Mouse (Mus musculus): ENCODE results near the gene Rbm4. TPM values are rescaled to one million over a fixed set of nuclear protein-coding genes. Genes with fewer than 3 reads are reported as not detected.
"Not testable (repeated sequence)": the region's sequence is repeated elsewhere in the genome, so short reads cannot be mapped to it uniquely, and the experiment has no call there.

Gene Rbm4
- polyA plus RNA-seq, 1 experiment: 64.7 TPM

DNA sequence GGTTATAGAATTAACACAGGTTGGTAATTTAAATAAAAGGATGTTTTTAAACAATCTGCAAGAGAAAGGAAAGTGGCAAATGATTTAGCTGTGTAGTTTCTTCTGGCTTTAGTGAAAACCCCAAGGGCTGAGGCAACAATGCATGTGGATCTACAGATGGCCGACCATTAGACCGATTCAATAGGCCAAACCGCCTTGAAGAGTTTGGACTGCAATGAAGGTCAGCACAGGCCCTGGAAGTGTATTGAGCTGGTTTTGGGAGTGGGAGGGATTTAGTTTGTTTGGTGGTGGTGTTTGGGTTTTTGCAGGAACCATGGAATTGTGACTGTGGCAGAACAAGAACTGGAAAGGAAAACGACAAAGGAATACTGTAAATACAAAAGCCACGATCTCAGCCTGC lies 5.4 kb upstream of the Rbm4 start:
- no peak for DNase-seq (ENCODE audit: extremely low spot score in 1 of 2, low spot score in 1 of 2)

DNA sequence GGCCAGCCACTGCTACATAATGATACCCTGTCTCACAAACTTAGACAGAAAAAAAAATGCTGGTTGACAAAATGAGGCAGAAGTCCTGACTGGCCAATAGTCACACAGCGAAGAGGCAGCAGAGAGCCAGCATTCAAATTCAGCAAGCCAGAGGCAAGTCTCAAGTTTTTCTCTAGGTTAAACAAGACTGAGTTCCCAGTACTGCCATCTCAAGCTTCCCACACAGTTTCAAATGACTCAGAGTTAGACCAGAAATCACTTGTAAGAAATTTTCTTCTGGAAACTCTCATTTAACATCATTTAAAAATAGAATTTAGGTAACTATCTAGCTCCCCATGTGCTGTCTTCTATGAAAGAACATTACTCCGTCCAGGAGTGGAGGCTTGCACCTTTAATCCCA lies 4.1 kb upstream of the Rbm4 start:
- DNase-seq (ENCODE audit: extremely low spot score in 1 of 2, low spot score in 1 of 2): peak in 1 of 2 experiments; percentile 54

DNA sequence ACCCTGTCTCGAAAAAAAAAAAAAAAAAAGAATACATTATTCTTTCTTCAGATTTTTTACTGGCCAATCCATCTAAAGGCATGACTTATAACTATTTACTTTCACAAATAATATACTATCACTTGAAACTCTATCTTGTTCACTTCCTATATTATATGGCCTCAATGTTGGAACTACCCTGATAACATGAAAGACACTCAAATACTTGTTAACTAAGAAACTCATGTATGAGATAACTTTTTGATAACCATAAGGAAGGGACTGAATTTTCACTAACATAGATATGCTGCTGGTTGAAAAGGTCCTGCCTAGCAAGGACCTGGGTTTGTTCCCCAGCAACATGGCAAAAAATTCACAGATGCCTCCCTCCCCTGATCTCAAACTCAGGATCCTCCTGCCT lies 2.2 kb upstream of the Rbm4 start:
- DNase-seq (ENCODE audit: extremely low spot score in 1 of 2, low spot score in 1 of 2): no peak

DNA sequence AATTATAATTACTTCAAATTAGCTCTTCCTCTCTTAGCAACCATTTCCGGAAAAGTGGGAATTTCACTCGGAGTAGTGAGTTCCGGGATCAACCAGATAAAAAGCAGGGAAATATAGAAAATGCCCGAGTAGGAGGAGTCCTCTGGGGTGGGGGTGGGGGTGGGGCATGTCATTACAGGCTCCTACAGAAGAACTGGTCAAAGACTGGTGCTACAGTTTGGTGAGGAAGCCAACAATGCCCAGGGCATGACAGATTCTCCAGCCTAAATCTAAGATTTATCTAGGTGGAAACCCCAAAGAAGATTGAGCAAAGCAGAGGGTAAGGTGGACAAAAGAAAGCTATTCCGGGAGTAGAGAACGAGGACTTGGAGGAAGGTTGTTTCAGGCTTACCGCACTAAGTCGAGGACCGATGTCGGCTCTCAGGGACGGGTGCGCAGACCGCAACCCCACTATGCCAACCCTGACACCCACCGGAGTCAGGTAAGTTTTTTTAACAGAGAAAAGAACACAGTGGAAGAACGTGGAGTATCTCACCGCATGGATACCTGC lies 345 bp downstream of the Rbm4 start:
- DNase-seq (ENCODE audit: extremely low spot score in 1 of 2, low spot score in 1 of 2): no peak

DNA sequence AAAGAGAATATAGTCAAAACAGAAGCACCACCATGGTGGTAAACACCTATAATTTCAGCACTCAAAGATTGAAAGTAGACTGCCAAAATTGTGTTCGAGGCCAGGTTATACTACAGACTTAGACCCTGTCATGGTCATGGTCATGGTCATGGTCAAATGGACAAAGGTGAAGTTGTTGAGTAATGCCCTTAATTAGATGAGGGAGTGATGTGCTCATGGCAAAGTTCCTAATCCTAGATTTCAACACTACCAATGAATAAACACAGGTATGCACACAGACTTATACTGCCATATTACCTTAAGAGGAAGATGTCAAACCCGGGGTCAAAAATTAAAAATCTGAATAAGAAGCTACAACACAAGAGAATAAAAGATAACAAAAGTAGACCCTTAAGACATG lies 7.4 kb downstream of the Rbm4 start:
- no peak for DNase-seq (ENCODE audit: extremely low spot score in 1 of 2, low spot score in 1 of 2)

DNA sequence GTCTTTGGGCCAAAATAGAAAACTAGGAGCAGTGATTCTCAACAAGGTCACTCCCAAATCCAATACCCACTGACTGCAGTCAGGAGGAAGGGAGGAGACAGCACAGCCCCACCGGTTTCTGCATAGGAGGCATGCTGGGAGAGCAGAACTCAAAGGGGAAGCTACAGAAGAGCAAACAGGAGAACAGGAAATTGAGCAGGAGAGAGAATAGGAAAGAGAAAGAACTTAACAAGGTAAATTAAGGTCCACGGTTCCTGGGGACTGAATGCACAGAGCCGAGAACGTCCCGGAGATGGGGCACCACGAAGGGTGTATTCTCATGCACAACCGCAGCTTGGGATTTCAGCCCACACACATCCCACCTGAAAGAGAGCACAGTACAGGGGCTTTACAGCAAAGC lies 8.5 kb downstream of the Rbm4 start:
- DNase-seq (ENCODE audit: extremely low spot score in 1 of 2, low spot score in 1 of 2): no peak

DNA sequence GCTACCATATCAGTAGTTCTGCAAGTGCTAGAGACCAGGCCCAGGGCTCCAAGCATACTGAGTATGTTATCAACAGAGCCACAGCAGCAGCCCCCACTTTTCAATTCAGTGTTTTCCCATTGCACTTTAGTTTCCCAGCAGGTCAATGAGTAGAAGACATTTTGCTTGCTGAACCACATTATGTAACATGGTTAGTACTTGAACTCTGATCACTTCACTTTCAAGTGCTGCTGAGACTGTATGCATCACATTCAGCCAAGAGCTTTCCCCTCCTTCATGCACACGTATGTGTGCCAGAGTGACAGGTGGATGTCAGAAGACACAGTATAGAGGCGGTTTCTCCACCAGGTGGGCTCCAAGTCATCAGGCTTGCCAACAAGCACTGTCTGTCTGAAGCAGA lies 10.8 kb downstream of the Rbm4 start:
- DNase-seq (ENCODE audit: extremely low spot score in 1 of 2, low spot score in 1 of 2): no peak

DNA sequence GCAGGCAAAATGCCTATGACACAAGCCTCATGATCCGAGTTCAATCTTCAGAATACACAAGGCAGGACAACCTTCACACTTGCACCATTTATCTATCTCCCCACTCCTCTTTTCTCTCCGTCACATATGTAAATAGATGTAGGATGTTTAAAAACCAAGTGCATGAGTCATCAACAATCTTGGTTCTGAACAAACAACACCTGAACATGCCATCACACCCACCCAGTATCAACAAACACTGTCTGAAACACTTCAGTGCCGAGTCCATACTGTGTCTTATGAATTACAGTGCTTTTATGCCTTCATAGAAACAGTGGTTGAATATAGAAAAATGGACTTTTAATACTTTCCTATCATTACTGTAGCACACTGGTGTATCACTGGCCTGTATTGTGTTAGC lies 20.9 kb downstream of the Rbm4 start:
- no peak for DNase-seq (ENCODE audit: extremely low spot score in 1 of 2, low spot score in 1 of 2)

DNA sequence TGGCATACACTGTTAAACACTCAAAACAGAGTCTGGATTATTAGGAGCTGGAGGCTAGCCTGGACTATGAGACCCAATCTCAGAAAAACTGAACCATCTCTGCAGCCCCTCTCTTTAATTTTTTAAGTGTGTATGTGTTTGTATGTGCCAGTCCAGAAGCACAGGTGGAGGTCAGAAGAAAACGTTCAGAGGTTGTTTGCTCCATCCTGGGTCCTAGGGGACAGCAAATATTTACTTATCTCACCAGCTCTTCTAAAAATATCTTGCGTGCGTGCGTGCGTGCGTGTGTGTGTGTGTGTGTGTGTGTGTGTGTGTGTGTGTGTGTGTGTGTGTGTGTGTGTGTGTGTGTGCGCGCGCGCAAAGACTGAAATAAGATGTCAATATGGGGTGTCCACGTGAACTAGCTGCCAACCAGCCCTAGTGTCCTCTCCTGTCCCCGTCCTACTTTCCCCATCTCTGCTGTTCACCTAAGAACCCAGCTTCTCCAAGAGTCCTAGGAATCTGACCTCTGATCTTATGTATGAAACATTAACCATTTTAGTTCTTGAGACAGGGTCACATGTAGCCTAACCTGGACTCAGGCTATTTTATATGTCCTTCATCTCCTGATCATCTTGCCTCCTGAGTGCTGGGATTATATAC lies 26.1 kb downstream of the Rbm4 start:
- no peak for DNase-seq (ENCODE audit: extremely low spot score in 1 of 2, low spot score in 1 of 2)

DNA sequence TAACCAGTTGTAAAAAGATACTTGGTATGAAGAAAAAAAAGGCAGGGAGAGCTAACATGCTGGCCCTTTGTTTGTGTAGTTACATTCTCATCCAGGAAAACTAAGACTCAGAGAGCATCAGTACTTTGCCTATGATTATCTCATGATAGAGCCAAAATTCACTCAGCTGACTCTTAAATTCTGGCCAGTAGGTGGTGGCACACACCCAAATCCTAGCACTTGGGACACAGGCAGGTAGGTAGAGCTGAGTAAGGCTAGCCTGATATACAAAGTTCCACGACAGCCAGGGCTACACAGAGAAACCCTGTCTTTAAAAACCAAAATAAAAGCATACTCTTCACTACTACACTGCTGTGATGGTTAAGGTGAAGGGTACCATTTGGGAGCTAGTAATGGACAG lies 30.8 kb downstream of the Rbm4 start:
- DNase-seq (ENCODE audit: extremely low spot score in 1 of 2, low spot score in 1 of 2): no peak

DNA sequence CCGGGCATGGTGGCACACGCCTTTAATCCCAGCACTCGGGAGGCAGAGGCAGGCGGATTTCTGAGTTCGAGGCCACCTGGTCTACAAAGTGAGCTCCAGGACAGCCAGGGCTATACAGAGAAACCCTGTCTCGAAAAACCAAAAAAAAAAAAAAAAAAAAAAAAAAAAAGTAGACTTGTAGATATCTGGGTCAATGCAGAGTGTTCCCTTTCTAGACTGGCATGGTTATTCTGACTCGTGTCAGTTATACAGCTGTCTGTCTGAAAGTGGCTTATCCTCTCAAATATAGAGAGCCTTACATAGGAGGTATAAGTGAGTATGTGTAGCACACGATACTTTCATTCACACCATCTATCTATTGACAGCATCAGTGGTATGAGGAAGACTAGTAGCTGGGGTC lies 33.2 kb downstream of the Rbm4 start:
- not testable (repeated sequence) for DNase-seq (ENCODE audit: extremely low spot score in 1 of 2, low spot score in 1 of 2)

DNA sequence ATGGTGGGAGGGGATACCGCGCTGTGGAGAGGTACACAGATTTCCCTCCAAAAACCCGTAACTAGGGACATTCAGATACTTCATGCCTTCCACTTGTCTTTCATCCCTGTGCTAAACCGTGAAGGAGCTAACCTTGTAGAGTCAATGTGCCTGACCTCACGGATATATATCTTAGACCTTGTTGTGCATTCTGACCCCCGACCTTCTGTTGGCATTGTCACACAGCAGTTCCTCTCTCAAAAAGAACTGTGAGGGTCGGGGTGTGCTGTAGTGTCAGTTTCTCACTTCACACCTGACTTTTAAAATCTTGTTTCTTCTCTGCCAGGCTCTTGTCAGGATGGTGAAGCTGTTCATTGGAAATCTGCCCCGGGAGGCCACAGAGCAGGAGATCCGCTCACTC lies 36.8 kb downstream of the Rbm4 start:
- no peak for DNase-seq (ENCODE audit: extremely low spot score in 1 of 2, low spot score in 1 of 2)

DNA sequence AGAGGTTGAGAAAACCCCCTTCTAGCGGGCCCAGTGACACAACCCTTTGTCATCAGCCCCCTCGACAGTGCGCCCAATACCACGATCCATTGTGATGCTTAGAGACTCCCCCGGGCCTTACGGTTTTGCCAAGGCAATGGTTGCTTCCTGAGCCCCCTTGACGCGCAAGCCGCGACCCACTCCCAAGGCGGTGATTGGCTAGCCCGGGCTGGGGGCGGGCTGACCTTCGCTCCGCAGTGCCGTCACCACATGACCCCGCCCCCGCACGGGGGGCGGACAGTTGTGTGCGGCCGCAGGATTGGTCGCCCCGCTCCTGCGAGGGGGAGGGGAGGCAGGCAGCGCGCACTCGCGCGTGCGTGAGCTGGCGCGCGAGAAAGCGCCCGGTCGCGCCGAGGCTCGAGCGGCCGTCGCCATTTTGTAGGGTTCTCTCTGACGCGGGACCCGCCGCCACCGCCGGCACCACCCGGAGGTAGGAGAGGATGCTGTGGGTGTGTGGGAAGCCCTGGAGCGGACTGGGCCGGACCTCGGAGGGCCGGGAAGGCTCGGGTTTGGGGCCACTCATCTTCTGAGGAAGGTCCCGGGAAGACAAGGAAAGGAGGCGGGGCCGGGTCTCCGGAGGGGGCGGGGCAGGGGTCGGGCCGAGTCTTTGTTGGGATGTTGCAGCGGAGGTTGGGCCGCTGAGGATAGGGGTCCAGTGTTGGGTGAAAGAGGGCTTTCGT lies 37.3 kb downstream of the Rbm4 start, which contains the start of gene Rbm4b:
Rbm4b (plus strand) TSS at position 305 of the 719 bp plus-strand sequence.
- peak; percentile 93 to 97 for DNase-seq (ENCODE audit: extremely low spot score in 1 of 2, low spot score in 1 of 2)

DNA sequence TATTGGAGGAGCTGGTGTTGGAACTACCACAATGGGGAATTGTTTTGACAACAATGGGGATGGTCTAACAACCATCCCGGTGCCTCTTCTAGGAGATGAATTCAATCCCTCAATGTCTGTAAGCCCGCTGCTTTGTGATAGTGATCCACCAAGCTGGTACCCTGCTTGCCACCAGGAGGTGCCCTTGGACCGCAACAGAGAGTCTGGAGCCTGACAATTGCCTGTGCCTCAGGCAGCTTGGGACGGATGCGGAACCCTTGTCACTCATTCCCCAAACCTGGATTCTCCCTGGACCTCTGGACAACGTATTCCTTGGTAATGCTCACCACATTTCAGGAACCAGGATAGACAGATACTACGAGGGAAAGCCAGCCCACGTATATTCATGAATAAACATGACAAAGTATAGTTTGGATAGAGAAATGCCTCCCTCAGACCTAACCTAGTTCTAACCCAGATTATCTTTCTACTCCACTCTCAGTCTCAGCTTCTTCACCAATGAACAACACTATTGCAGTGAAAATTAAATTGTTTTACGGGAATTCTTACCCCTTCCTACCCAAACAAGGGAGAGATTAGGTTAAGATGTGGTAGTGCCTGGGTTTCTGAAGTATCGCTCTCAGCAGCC lies 38.0 kb downstream of the Rbm4 start:
- peak; percentile 84 to 93 for DNase-seq (ENCODE audit: extremely low spot score in 1 of 2, low spot score in 1 of 2)

DNA sequence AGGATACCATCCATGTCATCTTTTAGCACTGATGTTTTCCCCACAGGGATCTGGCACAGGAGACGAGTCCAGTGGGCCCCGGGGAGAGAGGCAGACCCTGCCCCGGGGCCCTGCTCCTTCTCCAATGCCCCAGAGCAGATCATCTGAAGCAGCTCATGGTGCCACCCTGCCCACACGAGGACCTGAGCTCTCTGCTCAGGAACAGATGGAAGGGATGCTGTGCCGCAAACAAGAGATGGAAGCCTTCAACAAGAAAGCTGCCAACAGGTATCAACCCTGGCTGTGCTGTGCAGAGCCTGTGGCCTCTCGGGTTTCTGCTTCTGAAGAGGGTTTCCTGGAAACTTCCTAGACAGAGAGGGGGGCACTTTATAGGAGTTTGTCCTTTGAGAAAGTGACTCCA lies 43.7 kb downstream of the Rbm4 start:
- no peak for DNase-seq (ENCODE audit: extremely low spot score in 1 of 2, low spot score in 1 of 2)

DNA sequence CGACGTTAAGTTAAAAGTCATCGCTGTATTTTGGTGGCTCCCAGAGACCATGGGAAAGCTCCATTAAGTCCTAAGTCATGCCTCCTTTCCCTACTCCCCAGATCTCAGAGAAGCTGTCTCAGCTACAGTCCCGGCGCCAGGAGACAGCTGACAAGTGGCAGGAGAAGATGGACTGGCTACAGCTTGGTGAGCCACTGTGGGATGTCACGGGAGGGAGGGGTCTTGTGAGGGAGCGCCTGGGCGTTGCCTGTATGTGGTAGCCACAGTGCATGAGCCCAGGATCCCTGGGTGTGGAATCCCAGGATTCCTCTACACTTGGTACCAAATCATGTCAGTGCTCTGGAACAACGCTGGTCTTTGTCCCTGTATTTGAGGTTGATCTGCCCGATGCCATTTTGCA lies 45.2 kb downstream of the Rbm4 start:
- DNase-seq (ENCODE audit: extremely low spot score in 1 of 2, low spot score in 1 of 2): no peak

DNA sequence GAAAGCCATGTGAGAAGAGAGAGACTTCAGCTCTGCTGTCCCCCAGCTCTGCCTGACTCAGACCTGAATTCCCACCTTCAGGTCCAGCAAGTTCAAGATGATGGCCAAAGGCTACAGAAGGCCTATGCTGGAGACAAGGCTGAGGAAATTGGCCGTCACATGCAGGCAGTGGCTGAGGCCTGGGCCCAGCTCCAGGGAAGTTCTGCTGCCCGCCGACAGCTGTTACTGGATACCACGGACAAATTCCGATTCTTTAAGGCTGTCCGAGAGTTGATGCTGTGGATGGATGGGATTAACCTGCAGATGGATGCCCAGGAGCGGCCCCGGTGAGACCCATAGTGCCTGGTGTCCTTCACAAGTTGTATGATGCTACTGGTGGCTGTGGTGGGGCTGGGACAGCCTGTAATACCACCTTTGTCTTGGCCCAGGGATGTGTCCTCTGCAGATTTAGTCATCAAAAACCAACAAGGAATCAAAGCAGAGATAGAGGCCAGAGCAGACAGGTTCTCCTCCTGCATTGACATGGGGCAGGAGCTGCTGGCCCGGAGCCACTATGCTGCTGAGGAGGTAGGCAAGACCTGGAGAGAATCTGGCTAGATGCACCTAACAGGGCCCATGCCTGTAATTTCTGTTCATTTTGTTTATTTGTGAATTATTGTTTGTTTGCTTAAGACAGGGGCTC lies 45.9 kb downstream of the Rbm4 start:
- no peak for DNase-seq (ENCODE audit: extremely low spot score in 1 of 2, low spot score in 1 of 2)

DNA sequence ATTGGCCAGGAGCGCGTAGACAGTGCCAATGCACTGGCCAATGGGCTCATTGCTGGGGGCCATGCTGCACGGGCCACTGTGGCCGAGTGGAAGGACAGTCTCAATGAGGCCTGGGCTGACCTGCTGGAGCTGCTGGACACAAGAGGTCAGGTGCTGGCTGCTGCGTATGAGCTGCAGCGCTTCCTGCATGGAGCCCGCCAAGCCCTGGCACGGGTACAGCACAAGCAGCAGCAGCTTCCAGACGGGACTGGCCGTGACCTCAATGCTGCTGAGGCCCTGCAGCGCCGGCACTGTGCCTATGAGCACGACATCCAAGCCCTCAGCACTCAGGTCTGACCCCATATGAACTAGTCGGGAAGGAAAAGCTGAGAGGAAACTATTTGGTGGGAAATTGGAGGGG lies 47.1 kb downstream of the Rbm4 start:
- DNase-seq (ENCODE audit: extremely low spot score in 1 of 2, low spot score in 1 of 2): no peak

DNA sequence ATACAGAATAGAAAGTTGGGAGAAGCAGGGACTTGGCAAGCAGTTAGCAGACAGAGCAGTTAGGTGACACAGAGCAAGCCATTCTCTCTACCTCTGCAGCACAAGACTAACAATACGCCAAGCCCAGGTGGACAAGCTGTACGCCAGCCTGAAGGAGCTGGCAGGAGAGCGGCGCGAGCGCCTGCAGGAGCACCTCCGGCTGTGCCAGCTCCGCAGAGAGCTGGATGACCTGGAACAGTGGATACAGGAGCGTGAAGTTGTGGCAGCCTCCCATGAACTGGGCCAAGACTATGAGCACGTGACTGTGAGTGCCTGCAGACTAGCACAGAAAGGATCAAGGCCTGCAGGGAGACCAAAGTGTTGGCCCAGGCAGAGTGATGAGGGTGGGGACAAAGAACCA lies 48.0 kb downstream of the Rbm4 start:
- no peak for DNase-seq (ENCODE audit: extremely low spot score in 1 of 2, low spot score in 1 of 2)

DNA sequence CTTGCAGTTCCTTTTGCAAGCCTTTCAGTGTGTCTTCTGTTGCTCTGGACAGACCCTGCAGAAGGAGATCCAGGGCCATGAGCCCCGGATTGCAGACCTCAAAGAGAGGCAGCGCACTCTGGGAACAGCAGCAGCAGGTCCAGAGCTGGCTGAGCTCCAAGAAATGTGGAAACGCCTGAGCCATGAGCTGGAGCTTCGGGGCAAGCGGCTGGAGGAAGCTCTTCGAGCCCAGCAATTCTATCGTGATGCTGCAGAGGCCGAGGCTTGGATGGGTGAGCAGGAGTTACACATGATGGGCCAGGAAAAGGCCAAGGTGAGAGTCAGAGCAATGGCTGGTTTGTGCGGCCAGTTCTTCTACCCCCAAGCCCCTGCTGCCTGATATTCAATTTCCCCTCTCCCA lies 48.6 kb downstream of the Rbm4 start:
- DNase-seq (ENCODE audit: extremely low spot score in 1 of 2, low spot score in 1 of 2): no peak

DNA sequence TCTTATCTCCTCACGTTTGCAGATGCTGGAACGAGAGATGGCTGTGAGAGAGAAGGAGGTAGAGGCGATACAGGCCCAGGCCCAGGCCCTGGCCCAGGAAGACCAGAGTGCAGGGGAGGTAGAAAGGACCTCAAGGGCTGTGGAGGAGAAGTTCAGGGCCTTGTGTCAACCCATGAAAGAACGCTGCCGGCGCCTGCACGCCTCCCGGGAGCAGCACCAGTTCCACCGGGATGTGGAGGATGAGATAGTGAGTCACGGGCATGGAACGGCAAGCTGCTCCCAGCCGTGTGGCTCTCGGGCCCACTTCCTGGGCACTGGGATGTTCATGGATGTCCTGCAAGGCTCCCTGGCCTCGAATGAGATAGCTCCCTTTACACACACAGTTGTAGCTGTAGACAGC lies 49.7 kb downstream of the Rbm4 start:
- no peak for DNase-seq (ENCODE audit: extremely low spot score in 1 of 2, low spot score in 1 of 2)

All from frontal cortex, adult 2 months (tissue).